In the genomic region with DNA sequence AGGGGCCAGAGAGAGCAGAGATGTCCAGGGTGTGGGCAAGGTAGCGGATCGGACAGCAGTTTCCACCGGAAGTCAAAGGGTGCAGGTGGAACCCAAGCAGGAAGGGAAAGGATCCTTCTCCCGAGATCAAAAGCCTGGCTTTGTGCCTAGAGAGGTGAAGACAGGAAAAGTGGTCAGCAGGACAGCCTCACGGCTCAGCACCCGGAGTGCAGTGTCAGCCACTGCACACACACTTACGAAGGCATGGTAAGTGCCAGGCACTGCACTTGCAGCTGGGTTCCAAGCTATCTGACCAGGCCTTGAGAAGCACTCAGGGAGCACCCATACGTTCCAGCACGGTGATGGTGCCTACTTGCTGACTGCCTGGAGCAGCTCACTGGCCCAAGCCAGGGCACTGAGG, we compare ENCODE assay signal across 21 mouse cellular contexts. TPM values are rescaled to one million over a fixed set of nuclear protein-coding genes. Genes with fewer than 3 reads are reported as not detected.
A peak's percentile ranks its signal among the peaks of the same experiment; 100 is the strongest.
DNase-seq lines count a peak whose midpoint lies in the region; ATAC-seq and TF ChIP-seq lines count a peak whose summit lies in the region.
"Had no signal": no experiment of that assay in that cellular context is flagged by ENCODE, and none has a peak within 500 bp of the region (broad histone marks: within the 10 kb centered on the region; RNA-seq: fewer than 3 reads in every experiment).

No protein-coding gene starts in this region.

- no peaks in the 10 kb centered on the region for H3K9me3 ChIP-seq in heart, embryonic 10.5 days
- H3K9me3 ChIP-seq in heart, embryonic 16.5 days (replicated peaks; ENCODE audit: control insufficient read depth, low read length) = no peaks in the 10 kb centered on the region
- H3K9me3 ChIP-seq in heart, embryonic 11.5 days (replicated peaks; ENCODE audit: control insufficient read depth, low read length) = no peaks in the 10 kb centered on the region
- H3K9me3 ChIP-seq in intestine, postnatal 0 days (ENCODE audit: control insufficient read depth) = no peaks in the 10 kb centered on the region
- no peaks in the 10 kb centered on the region for H3K9me3 ChIP-seq in intestine, embryonic 15.5 days
- H3K9me3 ChIP-seq in E14TG2a.4 (ENCODE audit: low read length) = no peaks in the 10 kb centered on the region
- H3K9me3 ChIP-seq: embryonic facial prominence, embryonic 12.5 days; forebrain, embryonic 15.5 days; hindbrain, embryonic 10.5 days; hindbrain, embryonic 15.5 days had no signal

- peak; percentile 74 for DNase-seq in heart, embryonic 10.5 days (ENCODE audit: low spot score)
- no peak for DNase-seq in heart, postnatal 25 days (ENCODE audit: low spot score)
- DNase-seq: adrenal gland, postnatal 10 days; B cell, adult 2 months; cerebellum, adult 11-12 months; cerebellum, adult 9-10 months; cerebellum, postnatal 25 days; gastrocnemius, postnatal 10 days; kidney, adult 18-20 months had no signal

- H3K4me1 ChIP-seq in heart, embryonic 10.5 days = peaks cover 6% of the 10 kb centered on the region
- H3K4me1 ChIP-seq in heart, embryonic 16.5 days (ENCODE audit: control insufficient read depth, insufficient read depth, low read length) = peaks cover 9% of the 10 kb centered on the region
- peaks cover 10% of the 10 kb centered on the region for H3K4me1 ChIP-seq in heart, embryonic 11.5 days (ENCODE audit: control insufficient read depth, insufficient read depth, low read length)
- H3K4me1 ChIP-seq in intestine, postnatal 0 days (replicated peaks; ENCODE audit: control insufficient read depth, insufficient read depth, low read length) = no peaks in the 10 kb centered on the region
- H3K4me1 ChIP-seq in intestine, embryonic 15.5 days (replicated peaks) = no peaks in the 10 kb centered on the region
- peaks cover 64% of the 10 kb centered on the region for H3K4me1 ChIP-seq in E14TG2a.4 (replicated peaks; ENCODE audit: low read depth, low read length)
- H3K4me1 ChIP-seq: embryonic facial prominence, embryonic 12.5 days; forebrain, embryonic 15.5 days; hindbrain, embryonic 10.5 days; hindbrain, embryonic 15.5 days had no signal

- no peak overlapping the region for H3K4me2 ChIP-seq in heart, embryonic 16.5 days (ENCODE audit: low read depth, low read length)
- H3K4me2 ChIP-seq in heart, embryonic 11.5 days = no peak overlapping the region
- H3K4me2 ChIP-seq in intestine, postnatal 0 days (replicated peaks; ENCODE audit: low read depth) = no peak overlapping the region
- H3K4me2 ChIP-seq in intestine, embryonic 15.5 days (replicated peaks) = no peak overlapping the region
- H3K4me2 ChIP-seq: embryonic facial prominence, embryonic 12.5 days; forebrain, embryonic 15.5 days; hindbrain, embryonic 15.5 days had no signal

- H3K27ac ChIP-seq in heart, embryonic 10.5 days = no peak overlapping the region; the same call in 1 of the 2 replicates
- H3K27ac ChIP-seq in heart, embryonic 16.5 days (ENCODE audit: low read length) = no peak overlapping the region
- H3K27ac ChIP-seq in heart, embryonic 11.5 days (ENCODE audit: low read depth, low read length) = no peak overlapping the region
- H3K27ac ChIP-seq in intestine, postnatal 0 days (ENCODE audit: low read depth, low read length) = no peak overlapping the region
- no peak overlapping the region for H3K27ac ChIP-seq in intestine, embryonic 15.5 days
- H3K27ac ChIP-seq: embryonic facial prominence, embryonic 12.5 days; forebrain, embryonic 15.5 days; hindbrain, embryonic 10.5 days; hindbrain, embryonic 15.5 days had no signal

- H3K27me3 ChIP-seq in heart, embryonic 10.5 days (ENCODE audit: insufficient read depth, poor library complexity, severe bottlenecking) = no peaks in the 10 kb centered on the region
- no peaks in the 10 kb centered on the region for H3K27me3 ChIP-seq in heart, embryonic 16.5 days (ENCODE audit: control insufficient read depth, insufficient read depth, low read length)
- H3K27me3 ChIP-seq in heart, embryonic 11.5 days (ENCODE audit: control insufficient read depth, insufficient read depth, low read length) = no peaks in the 10 kb centered on the region
- no peaks in the 10 kb centered on the region for H3K27me3 ChIP-seq in intestine, postnatal 0 days (replicated peaks; ENCODE audit: control insufficient read depth, insufficient read depth, low read length)
- no peaks in the 10 kb centered on the region for H3K27me3 ChIP-seq in intestine, embryonic 15.5 days (replicated peaks)
- no peaks in the 10 kb centered on the region for H3K27me3 ChIP-seq in E14TG2a.4 (ENCODE audit: insufficient read depth, low read length)
- H3K27me3 ChIP-seq: embryonic facial prominence, embryonic 12.5 days; forebrain, embryonic 15.5 days; hindbrain, embryonic 15.5 days had no signal

- whole genome bisulfite sequencing in heart, embryonic 10.5 days = 53% methylated on average over 9 of the region's 9 CpGs
- WGBS in heart, embryonic 16.5 days = 35% methylated on average over 9 of the region's 9 CpGs
- WGBS in heart, embryonic 11.5 days (ENCODE audit: insufficient replicate concordance) = 59% methylated on average over 9 of the region's 9 CpGs
- 77% methylated on average over 9 of the region's 9 CpGs for WGBS in intestine, postnatal 0 days
- 78% methylated on average over 9 of the region's 9 CpGs for WGBS in intestine, embryonic 15.5 days

- H3K4me3 ChIP-seq in heart, embryonic 10.5 days = no peak overlapping the region
- no peak overlapping the region for H3K4me3 ChIP-seq in heart, embryonic 16.5 days (ENCODE audit: low read length)
- H3K4me3 ChIP-seq in heart, embryonic 11.5 days (ENCODE audit: low read depth, low read length) = no peak overlapping the region
- no peak overlapping the region for H3K4me3 ChIP-seq in intestine, postnatal 0 days (ENCODE audit: low read depth, low read length)
- H3K4me3 ChIP-seq in intestine, embryonic 15.5 days (replicated peaks) = no peak overlapping the region
- peak overlapping the region; percentile 3; the same call in 1 of the 2 replicates for H3K4me3 ChIP-seq in E14TG2a.4 (replicated peaks; ENCODE audit: low read length)
- H3K4me3 ChIP-seq: embryonic facial prominence, embryonic 12.5 days; forebrain, embryonic 15.5 days; hindbrain, embryonic 10.5 days; hindbrain, embryonic 15.5 days had no signal

- H3K9ac ChIP-seq in heart, embryonic 16.5 days (ENCODE audit: low read length) = no peak overlapping the region
- H3K9ac ChIP-seq in heart, embryonic 11.5 days (ENCODE audit: low read depth, low read length) = no peak overlapping the region
- no peak overlapping the region for H3K9ac ChIP-seq in intestine, postnatal 0 days (ENCODE audit: low read depth, low read length)
- no peak overlapping the region for H3K9ac ChIP-seq in intestine, embryonic 15.5 days
- H3K9ac ChIP-seq: embryonic facial prominence, embryonic 12.5 days; forebrain, embryonic 15.5 days; hindbrain, embryonic 15.5 days had no signal

- TF ChIP-seq CTCF in intestine, postnatal 0 days (IDR thresholded peaks at IDR 0.05; ENCODE audit: low read depth) = no peak
- TF ChIP-seq CTCF in E14TG2a.4 (conservative IDR thresholded peaks at IDR 0.05; ENCODE audit: low read length) = no peak

- peak; percentile 52; the same call in 1 of the 2 replicates for ATAC-seq in heart, embryonic 16.5 days (replicated peaks; ENCODE audit: extremely low read depth, insufficient read depth, low FRiP score)
- ATAC-seq in heart, embryonic 11.5 days (replicated peaks; ENCODE audit: insufficient number of reproducible peaks, low FRiP score, low TSS enrichment) = no peak
- ATAC-seq in intestine, postnatal 0 days = 0 out of 2 replicates have a peak, but pooled peaks have one; percentile 5
- ATAC-seq in intestine, embryonic 15.5 days = no peak
- ATAC-seq: CD4-positive, CD25-positive, alpha-beta regulatory T cell, adult 4 months; forebrain, embryonic 15.5 days; inflammation-experienced regulatory T-cells, adult 6 months had no signal

- intact Hi-C loops in heart, postnatal 25 days (cut with DNase I) = no loop called here

- H3K36me3 ChIP-seq in heart, embryonic 10.5 days = peaks cover 58% of the 10 kb centered on the region
- peaks cover 23% of the 10 kb centered on the region for H3K36me3 ChIP-seq in heart, embryonic 16.5 days (ENCODE audit: control insufficient read depth, insufficient read depth)
- peaks cover 21% of the 10 kb centered on the region for H3K36me3 ChIP-seq in heart, embryonic 11.5 days (ENCODE audit: control insufficient read depth, insufficient read depth, low read length)
- H3K36me3 ChIP-seq in intestine, postnatal 0 days (ENCODE audit: control insufficient read depth, insufficient read depth) = peaks cover 50% of the 10 kb centered on the region
- H3K36me3 ChIP-seq in intestine, embryonic 15.5 days = peaks cover 36% of the 10 kb centered on the region
- H3K36me3 ChIP-seq in E14TG2a.4 (ENCODE audit: insufficient read depth, low read length) = peaks cover 76% of the 10 kb centered on the region
- H3K36me3 ChIP-seq: hindbrain, embryonic 15.5 days had no signal

RNA-seq across cellular contexts. Expression of a gene that starts 12.8 kb away (rescaled TPM):
- polyA plus RNA-seq in heart, embryonic 10.5 days (2016; fragmentation: Nextera tagmentation; extraction: Ambion mirVana) = 42.2 and 54.0 TPM in 2 replicates
- 1 to 10 TPM; 6.2 to 6.3 TPM for total RNA-seq in heart, postnatal 25 days (2021)
- 25.4 and 29.7 TPM in 2 replicates for polyA plus RNA-seq in heart, embryonic 16.5 days (2015; fragmentation: Nextera tagmentation; extraction: Ambion mirVana)
- polyA plus RNA-seq in heart, embryonic 11.5 days (2014; fragmentation: Nextera tagmentation; extraction: Ambion mirVana) = 35.7 and 41.2 TPM in 2 replicates
- 144 and 157 TPM in 2 replicates for polyA plus RNA-seq in intestine, postnatal 0 days (2015; fragmentation: Nextera tagmentation; extraction: Ambion mirVana)
- polyA plus RNA-seq in intestine, embryonic 15.5 days (2015; fragmentation: Nextera tagmentation; extraction: Ambion mirVana) = 129 and 133 TPM in 2 replicates

RNA-seq across cellular contexts. Expression of a gene that starts 17.4 kb away (rescaled TPM):
- 243 and 267 TPM in 2 replicates for polyA plus RNA-seq in heart, embryonic 10.5 days (2016; fragmentation: Nextera tagmentation; extraction: Ambion mirVana)
- 100 to 1,000 TPM in 1 of 2 experiments, 10 to 100 TPM in 1; 96.9 to 108 TPM for total RNA-seq in heart, postnatal 25 days (2021)
- 165 TPM in 2 replicates for polyA plus RNA-seq in heart, embryonic 16.5 days (2015; fragmentation: Nextera tagmentation; extraction: Ambion mirVana)
- 242 and 272 TPM in 2 replicates for polyA plus RNA-seq in heart, embryonic 11.5 days (2014; fragmentation: Nextera tagmentation; extraction: Ambion mirVana)
- polyA plus RNA-seq in intestine, postnatal 0 days (2015; fragmentation: Nextera tagmentation; extraction: Ambion mirVana) = 316 and 320 TPM in 2 replicates
- 157 and 162 TPM in 2 replicates for polyA plus RNA-seq in intestine, embryonic 15.5 days (2015; fragmentation: Nextera tagmentation; extraction: Ambion mirVana)
- total RNA-seq: MEL had no signal

RNA-seq across cellular contexts. Expression of a gene that starts 23.9 kb away (rescaled TPM):
- 0.70 and 1.4 TPM in 2 replicates for polyA plus RNA-seq in heart, embryonic 10.5 days (2016; fragmentation: Nextera tagmentation; extraction: Ambion mirVana)
- total RNA-seq in heart, postnatal 25 days (2021) = 1 to 10 TPM; 2.5 to 3.0 TPM
- 0.99 and 1.8 TPM in 2 replicates for polyA plus RNA-seq in heart, embryonic 16.5 days (2015; fragmentation: Nextera tagmentation; extraction: Ambion mirVana)
- 1.2 and 2.2 TPM in 2 replicates for polyA plus RNA-seq in heart, embryonic 11.5 days (2014; fragmentation: Nextera tagmentation; extraction: Ambion mirVana)
- 0.05 and 0.22 TPM in 2 replicates for polyA plus RNA-seq in intestine, postnatal 0 days (2015; fragmentation: Nextera tagmentation; extraction: Ambion mirVana)
- polyA plus RNA-seq in intestine, embryonic 15.5 days (2015; fragmentation: Nextera tagmentation; extraction: Ambion mirVana) = 0.08 TPM in 1 of 2 replicates, not detected in the other
- total RNA-seq: MEL had no signal
- polyA plus RNA-seq: hindbrain, embryonic 15.5 days had no signal

RNA-seq across cellular contexts. Expression of a gene that starts 24.7 kb away (rescaled TPM):
- 19.9 and 44.8 TPM in 2 replicates for polyA plus RNA-seq in heart, embryonic 10.5 days (2016; fragmentation: Nextera tagmentation; extraction: Ambion mirVana)
- 10 to 100 TPM; 22.4 to 26.6 TPM for total RNA-seq in heart, postnatal 25 days (2021)
- polyA plus RNA-seq in heart, embryonic 16.5 days (2015; fragmentation: Nextera tagmentation; extraction: Ambion mirVana) = 36.9 and 38.9 TPM in 2 replicates
- 23.5 and 36.9 TPM in 2 replicates for polyA plus RNA-seq in heart, embryonic 11.5 days (2014; fragmentation: Nextera tagmentation; extraction: Ambion mirVana)
- polyA plus RNA-seq in intestine, postnatal 0 days (2015; fragmentation: Nextera tagmentation; extraction: Ambion mirVana) = 22.3 and 24.4 TPM in 2 replicates
- 2.9 and 4.5 TPM in 2 replicates for polyA plus RNA-seq in intestine, embryonic 15.5 days (2015; fragmentation: Nextera tagmentation; extraction: Ambion mirVana)

RNA-seq across cellular contexts. Expression of a gene that starts 58.3 kb away (rescaled TPM):
- 27.0 and 32.2 TPM in 2 replicates for polyA plus RNA-seq in heart, embryonic 10.5 days (2016; fragmentation: Nextera tagmentation; extraction: Ambion mirVana)
- total RNA-seq in heart, postnatal 25 days (2021) = 10 to 100 TPM; 19.8 to 22.6 TPM
- polyA plus RNA-seq in heart, embryonic 16.5 days (2015; fragmentation: Nextera tagmentation; extraction: Ambion mirVana) = 24.8 and 29.1 TPM in 2 replicates
- polyA plus RNA-seq in heart, embryonic 11.5 days (2014; fragmentation: Nextera tagmentation; extraction: Ambion mirVana) = 24.2 and 29.4 TPM in 2 replicates
- polyA plus RNA-seq in intestine, postnatal 0 days (2015; fragmentation: Nextera tagmentation; extraction: Ambion mirVana) = 19.9 and 21.9 TPM in 2 replicates
- polyA plus RNA-seq in intestine, embryonic 15.5 days (2015; fragmentation: Nextera tagmentation; extraction: Ambion mirVana) = 35.9 and 36.8 TPM in 2 replicates

Comparison
In these comparisons a context has a peak if more than half of its experiments do, and no peak if none do; other contexts are left out.
1. ATAC-seq: peak in heart, embryonic 16.5 days (single experiment) and intestine, postnatal 0 days (single experiment); none in heart, embryonic 11.5 days (single experiment) and intestine, embryonic 15.5 days (single experiment).